Mouse (Mus musculus) MEL-GATA-1-ER (cell line): ENCODE data around the gene Matn4.
"Not testable (repeated sequence)": the region's sequence is repeated elsewhere in the genome, so short reads cannot be mapped to it uniquely, and the experiment has no call there.

Experiments
- DNase-seq: peaks from one replicate; pipeline ENCODE4 v3.0.0-alpha.2; 2012; ENCODE audit warnings: low read depth; ENCODE audit errors: extremely low read depth

Gene Matn4

GRCm38 (mm10) chr2:164372408-164373053 is 32.4 kb downstream of the Matn4 start:
- DNase-seq: no peak

GRCm38 (mm10) chr2:164371371-164371770 is 33.6 kb downstream of the Matn4 start:
- no peak for DNase-seq

- DNase-seq: no peak
Measured at GRCm38 (mm10) chr2:164368620-164369105, 36.3 kb downstream of the Matn4 start.

- DNase-seq: no peak
Measured at GRCm38 (mm10) chr2:164366947-164367346, 38.0 kb downstream of the Matn4 start.

GRCm38 (mm10) chr2:164360974-164361657 is 43.8 kb downstream of the Matn4 start:
- no peak for DNase-seq

GRCm38 (mm10) chr2:164359668-164360067 is 45.3 kb downstream of the Matn4 start:
- DNase-seq: no peak

- DNase-seq: no peak
Measured at GRCm38 (mm10) chr2:164359031-164359430, 45.9 kb downstream of the Matn4 start.

GRCm38 (mm10) chr2:164358373-164358772 is 46.6 kb downstream of the Matn4 start:
- DNase-seq: peak; percentile 7

- no peak for DNase-seq
Measured at GRCm38 (mm10) chr2:164356177-164356967, 48.6 kb downstream of the Matn4 start.

- no peak for DNase-seq
Measured at GRCm38 (mm10) chr2:164353356-164353755, 51.6 kb downstream of the Matn4 start.

- no peak for DNase-seq
Measured at GRCm38 (mm10) chr2:164352697-164353096, 52.3 kb downstream of the Matn4 start.

GRCm38 (mm10) chr2:164348980-164349379 is 56.0 kb downstream of the Matn4 start:
- peak; percentile 41 for DNase-seq

- DNase-seq: not testable (repeated sequence)
Measured at GRCm38 (mm10) chr2:164347697-164348096, 57.3 kb downstream of the Matn4 start.

- not testable (repeated sequence) for DNase-seq
Measured at GRCm38 (mm10) chr2:164343732-164344131, 61.2 kb downstream of the Matn4 start.
